Mouse (Mus musculus): ENCODE measurements around the gene Olfr578. TPM values are rescaled to one million over a fixed set of nuclear protein-coding genes. Genes with fewer than 3 reads are reported as not detected.

The Olfr578 gene
- polyA plus RNA-seq, 1 experiment from 2014 or later: not detected

DNA sequence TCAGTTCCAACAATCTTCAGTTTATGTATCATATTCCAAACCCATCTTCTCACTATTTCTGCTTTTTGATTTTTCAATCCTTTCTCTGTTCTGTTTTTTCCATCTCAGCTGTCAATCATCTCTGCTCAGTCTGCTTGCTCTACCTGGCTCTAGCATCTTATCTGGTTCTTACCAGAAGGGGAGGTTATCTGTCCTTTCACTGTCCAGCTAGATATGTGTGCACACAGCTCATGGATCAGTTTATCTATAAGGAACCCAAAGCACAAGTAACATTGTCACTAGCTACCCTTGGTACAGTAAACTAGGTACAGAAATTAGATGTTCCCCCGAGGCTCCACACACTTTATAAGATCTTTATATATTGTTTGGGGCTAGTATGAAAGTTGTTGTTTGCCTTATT is 45.7 kb downstream of the Olfr578 start:
- no peaks in the 10 kb centered on the region for H3K36me3 ChIP-seq (ENCODE audit: control insufficient read depth, insufficient read depth, low read length)
- no peak for ATAC-seq (replicated peaks; ENCODE audit: low FRiP score, low TSS enrichment, low read depth)
- H3K27me3 ChIP-seq (replicated peaks; ENCODE audit: control insufficient read depth, insufficient read depth, low read length): no peaks in the 10 kb centered on the region
- 90% methylated on average over 1 of the region's 1 CpGs for WGBS
- H3K4me3 ChIP-seq (ENCODE audit: low read depth, low read length): no peak overlapping the region
- H3K4me1 ChIP-seq (replicated peaks; ENCODE audit: control insufficient read depth, insufficient read depth, low read length): no peaks in the 10 kb centered on the region
- no peak overlapping the region for H3K9ac ChIP-seq (ENCODE audit: low read length)
- no peaks in the 10 kb centered on the region for H3K9me3 ChIP-seq (ENCODE audit: control insufficient read depth, low read length)
- H3K4me2 ChIP-seq (ENCODE audit: low read length): no peak overlapping the region
- no peak overlapping the region for H3K27ac ChIP-seq (ENCODE audit: low read depth)
- DNase-seq (ENCODE audit: low spot score): no peak

DNA sequence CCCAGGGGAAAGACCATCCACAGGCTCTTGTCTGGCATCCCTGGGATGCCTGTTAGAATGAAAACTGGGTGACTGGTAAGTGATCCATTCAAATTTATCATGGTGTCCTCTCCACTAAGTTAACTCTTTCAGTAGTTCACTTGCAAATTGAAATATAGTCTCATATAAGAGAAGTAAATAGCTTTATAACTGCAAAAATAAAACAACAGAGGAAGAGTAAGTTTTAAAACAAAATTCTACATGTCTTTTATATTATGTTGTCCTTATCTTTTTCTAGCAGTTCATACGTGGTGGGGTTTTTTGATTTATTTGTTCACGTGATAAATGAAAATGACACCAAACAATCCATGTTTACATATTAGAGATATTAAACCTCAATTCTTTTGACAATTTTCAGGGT is 46.6 kb downstream of the Olfr578 start, which contains the start of gene Olfr573-ps1:
Gene Olfr573-ps1, minus strand, starts transcription at position 101 of the 400 bp plus-strand sequence.
- no peaks in the 10 kb centered on the region for H3K9me3 ChIP-seq (ENCODE audit: control insufficient read depth, low read length)
- H3K4me2 ChIP-seq (ENCODE audit: low read length): no peak within 1 kb of the TSS
- WGBS: 79% methylated on average over 2 of the region's 2 CpGs
- no peaks in the 10 kb centered on the region for H3K36me3 ChIP-seq (ENCODE audit: control insufficient read depth, insufficient read depth, low read length)
- H3K4me1 ChIP-seq (replicated peaks; ENCODE audit: control insufficient read depth, insufficient read depth, low read length): no peaks in the 10 kb centered on the region
- H3K27me3 ChIP-seq (replicated peaks; ENCODE audit: control insufficient read depth, insufficient read depth, low read length): no peaks in the 10 kb centered on the region
- H3K4me3 ChIP-seq (ENCODE audit: low read depth, low read length): no peak within 1 kb of the TSS
- H3K9ac ChIP-seq (ENCODE audit: low read length): no peak within 1 kb of the TSS
- no peak within 1 kb of the TSS for H3K27ac ChIP-seq (ENCODE audit: low read depth)
- DNase-seq (ENCODE audit: low spot score) (no peak), ATAC-seq (replicated peaks; ENCODE audit: low FRiP score, low TSS enrichment, low read depth) (no peak)

Other genes starting within 250 kb of the Olfr578 start
- 0.15 TPM in 1 of 2 replicates, not detected in the other for gene Olfr560, start 230.0 kb downstream of the Olfr578 start, polyA plus RNA-seq (2014; fragmentation: Nextera tagmentation; extraction: Ambion mirVana)
- gene Olfr78, start 229.9 kb downstream of the Olfr578 start, polyA plus RNA-seq (2014; fragmentation: Nextera tagmentation; extraction: Ambion mirVana): 0.31 and 0.39 TPM in 2 replicates
- gene Olfr561, start 218.1 kb downstream of the Olfr578 start, polyA plus RNA-seq (2014; fragmentation: Nextera tagmentation; extraction: Ambion mirVana): not detected in 2 replicates
- not detected in 2 replicates for gene Olfr564, start 185.8 kb downstream of the Olfr578 start, polyA plus RNA-seq (2014; fragmentation: Nextera tagmentation; extraction: Ambion mirVana)
- gene Olfr566, start 130.6 kb downstream of the Olfr578 start, polyA plus RNA-seq (2014; fragmentation: Nextera tagmentation; extraction: Ambion mirVana): not detected in 2 replicates
- not detected in 2 replicates for gene Olfr568, start 112.2 kb downstream of the Olfr578 start, polyA plus RNA-seq (2014; fragmentation: Nextera tagmentation; extraction: Ambion mirVana)
- gene Olfr569, start 98.4 kb downstream of the Olfr578 start, polyA plus RNA-seq (2014; fragmentation: Nextera tagmentation; extraction: Ambion mirVana): not detected in 2 replicates
- not detected in 2 replicates for gene Olfr570, start 94.7 kb downstream of the Olfr578 start, polyA plus RNA-seq (2014; fragmentation: Nextera tagmentation; extraction: Ambion mirVana)
- not detected in 2 replicates for gene Olfr571, start 71.8 kb downstream of the Olfr578 start, polyA plus RNA-seq (2014; fragmentation: Nextera tagmentation; extraction: Ambion mirVana)
- gene Olfr572, start 64.9 kb downstream of the Olfr578 start, polyA plus RNA-seq (2014; fragmentation: Nextera tagmentation; extraction: Ambion mirVana): not detected in 2 replicates
- gene Olfr573-ps1, start 46.7 kb downstream of the Olfr578 start, polyA plus RNA-seq (2014; fragmentation: Nextera tagmentation; extraction: Ambion mirVana): not detected in 2 replicates
- gene Olfr574, start 40.9 kb downstream of the Olfr578 start, polyA plus RNA-seq (2014; fragmentation: Nextera tagmentation; extraction: Ambion mirVana): not detected in 2 replicates
- gene Olfr575, start 30.5 kb downstream of the Olfr578 start, polyA plus RNA-seq (2014; fragmentation: Nextera tagmentation; extraction: Ambion mirVana): not detected in 2 replicates
- not detected in 2 replicates for gene Olfr576, start 26.7 kb downstream of the Olfr578 start, polyA plus RNA-seq (2014; fragmentation: Nextera tagmentation; extraction: Ambion mirVana)
- not detected in 2 replicates for gene Olfr577, start 13.4 kb downstream of the Olfr578 start, polyA plus RNA-seq (2014; fragmentation: Nextera tagmentation; extraction: Ambion mirVana)
- not detected in 2 replicates for gene Olfr582, start 48.7 kb upstream of the Olfr578 start, polyA plus RNA-seq (2014; fragmentation: Nextera tagmentation; extraction: Ambion mirVana)
- not detected in 2 replicates for gene Olfr583, start 62.0 kb upstream of the Olfr578 start, polyA plus RNA-seq (2014; fragmentation: Nextera tagmentation; extraction: Ambion mirVana)
- gene Olfr584, start 92.6 kb upstream of the Olfr578 start, polyA plus RNA-seq (2014; fragmentation: Nextera tagmentation; extraction: Ambion mirVana): not detected in 2 replicates
- not detected in 2 replicates for gene Olfr585, start 108.4 kb upstream of the Olfr578 start, polyA plus RNA-seq (2014; fragmentation: Nextera tagmentation; extraction: Ambion mirVana)
- gene Olfr586, start 136.3 kb upstream of the Olfr578 start, polyA plus RNA-seq (2014; fragmentation: Nextera tagmentation; extraction: Ambion mirVana): not detected in 2 replicates
- gene Olfr588-ps1, start 151.6 kb upstream of the Olfr578 start, polyA plus RNA-seq (2014; fragmentation: Nextera tagmentation; extraction: Ambion mirVana): not detected in 2 replicates
- gene Olfr589, start 167.0 kb upstream of the Olfr578 start, polyA plus RNA-seq (2014; fragmentation: Nextera tagmentation; extraction: Ambion mirVana): not detected in 2 replicates
- gene Olfr591, start 189.0 kb upstream of the Olfr578 start, polyA plus RNA-seq (2014; fragmentation: Nextera tagmentation; extraction: Ambion mirVana): not detected in 2 replicates
- not detected in 2 replicates for gene Olfr592, start 195.5 kb upstream of the Olfr578 start, polyA plus RNA-seq (2014; fragmentation: Nextera tagmentation; extraction: Ambion mirVana)
- not detected in 2 replicates for gene Olfr593, start 222.5 kb upstream of the Olfr578 start, polyA plus RNA-seq (2014; fragmentation: Nextera tagmentation; extraction: Ambion mirVana)
- not detected in 2 replicates for gene Olfr594, start 227.7 kb upstream of the Olfr578 start, polyA plus RNA-seq (2014; fragmentation: Nextera tagmentation; extraction: Ambion mirVana)

All from intestine, embryonic 14.5 days (tissue).